Mouse (Mus musculus) neural tube, embryonic 11.5 days (tissue): Measurements from ENCODE around the gene Olfr1344. TPM values are rescaled to one million over a fixed set of nuclear protein-coding genes. Genes with fewer than 3 reads are reported as not detected.

Source experiments
- ATAC-seq: fragments of 200-750 bp; cut with Nextera tagmentation; 2 replicates; pipeline ENCODE4 v1.8.0; 2017; ENCODE audit warnings: moderate number of reproducible peaks, mild to moderate bottlenecking, moderate TSS enrichment, moderate library complexity; ENCODE audit not compliant: insufficient read depth, low FRiP score, low TSS enrichment
- DNase-seq: peaks from one replicate; pipeline ENCODE4 v3.0.0-alpha.2; 2015; ENCODE audit warnings: low spot score
- H3K27ac ChIP-seq: fragments of 300-500 bp; sonication (generic); 2 replicates; pipeline ENCODE4 v1.5.1; 2014; ENCODE audit warnings: low read depth, mild to moderate bottlenecking, low read length
- H3K27me3 ChIP-seq: fragments of 300-500 bp; sonication (generic); 2 replicates; pipeline ENCODE4 v1.6.1; 2014; ENCODE audit warnings: mild to moderate bottlenecking, low read length, mixed read lengths; ENCODE audit not compliant: control insufficient read depth, insufficient read depth
- H3K36me3 ChIP-seq: fragments of 300-500 bp; sonication (generic); 2 replicates; pipeline ENCODE4 v1.6.1; 2014; ENCODE audit warnings: mild to moderate bottlenecking, low read length, moderate library complexity, mixed read lengths; ENCODE audit not compliant: control insufficient read depth, insufficient read depth
- H3K4me1 ChIP-seq: fragments of 300-500 bp; sonication (generic); 2 replicates; pipeline ENCODE4 v1.6.1; 2014; ENCODE audit warnings: low read length, mixed read lengths; ENCODE audit not compliant: control insufficient read depth, insufficient read depth
- H3K4me2 ChIP-seq: fragments of 300-500 bp; sonication (generic); 2 replicates; pipeline ENCODE4 v1.6.1; 2014; ENCODE audit warnings: low read depth, mild to moderate bottlenecking, moderate library complexity
- H3K4me3 ChIP-seq: fragments of 300-500 bp; sonication (generic); 2 replicates; pipeline ENCODE4 v1.5.1; 2014; ENCODE audit warnings: low read depth, low read length
- H3K9ac ChIP-seq: fragments of 300-500 bp; sonication (generic); 2 replicates; pipeline ENCODE4 v1.6.1; 2014; ENCODE audit warnings: mild to moderate bottlenecking, low read length
- H3K9me3 ChIP-seq: fragments of 300-500 bp; sonication (generic); 2 replicates; pipeline ENCODE4 v1.6.1; 2016; ENCODE audit warnings: low read length; ENCODE audit not compliant: control insufficient read depth
- WGBS: fragments of 180-500 bp; shearing (Covaris S2); extraction: QIAGEN DNeasy Blood & Tissue Kit; methylation state at CpG from one replicate; pipeline ENCODE4 v1.1.7; 2014; 5-methylcytosine and 5-hydroxymethylcytosine counted together
- polyA plus RNA-seq: library from polyadenylated mRNA; unstranded; fragments of >200 nt; fragmentation: Nextera tagmentation; extraction: Ambion mirVana; gene quantifications from 2 replicates; pipeline ENCODE4 v1.2.1, GENCODE M21; 2014

Gene Olfr1344
- polyA plus RNA-seq: not detected in 2 replicates

- 81% methylated on average over 3 of the region's 3 CpGs for WGBS
- Histone ChIP-seq H3K27ac (no peak within 1 kb of the TSS), H3K9ac (no peak within 1 kb of the TSS), H3K4me3 (no peak within 1 kb of the TSS), H3K4me2 (no peak within 1 kb of the TSS), H3K36me3 (no peaks in the 10 kb centered on the region), H3K9me3 (no peaks in the 10 kb centered on the region; the same call in 1 of the 2 replicates), H3K4me1 (peaks cover 6% of the 10 kb centered on the region), H3K27me3 (no peaks in the 10 kb centered on the region)
- ATAC-seq (no peak), DNase-seq (no peak)
Observed at GRCm38 (mm10) chr7:6438388-6438787, at the start of gene Olfr1344. Olfr1344 (plus strand) TSS chr7:6438688.

- H3K36me3 ChIP-seq: peaks cover 9% of the 10 kb centered on the region; the same call in 1 of the 2 replicates
- H3K9me3 ChIP-seq: no peaks in the 10 kb centered on the region
- no peak for DNase-seq
- H3K4me1 ChIP-seq: no peaks in the 10 kb centered on the region; the same call in 1 of the 2 replicates
- WGBS: 88% methylated on average over 5 of the region's 5 CpGs
- no peak for ATAC-seq
- H3K27ac ChIP-seq: no peak overlapping the region
- H3K4me3 ChIP-seq: no peak overlapping the region
- H3K27me3 ChIP-seq: no peaks in the 10 kb centered on the region
- no peak overlapping the region for H3K9ac ChIP-seq
- H3K4me2 ChIP-seq: no peak overlapping the region
Observed at GRCm38 (mm10) chr7:6388971-6389370, 49.5 kb upstream of the Olfr1344 start.

- no peak overlapping the region for H3K4me3 ChIP-seq
- no peaks in the 10 kb centered on the region for H3K27me3 ChIP-seq
- H3K9ac ChIP-seq: no peak overlapping the region
- H3K4me2 ChIP-seq: no peak overlapping the region
- H3K36me3 ChIP-seq: peaks cover 9% of the 10 kb centered on the region; the same call in 1 of the 2 replicates
- DNase-seq (no peak), ATAC-seq (no peak)
- H3K4me1 ChIP-seq: no peaks in the 10 kb centered on the region
- no peak overlapping the region for H3K27ac ChIP-seq
- WGBS: 61% methylated on average over 5 of the region's 5 CpGs
- H3K9me3 ChIP-seq: no peaks in the 10 kb centered on the region
Observed at GRCm38 (mm10) chr7:6389449-6389848, 49.0 kb upstream of the Olfr1344 start.

GRCm38 (mm10) chr7:6397996-6398975 is 40.2 kb upstream of the Olfr1344 start, which contains the start of gene Smim17:
Smim17 (plus strand) TSS chr7:6398715.
- 30% methylated on average over 25 of the region's 25 CpGs for WGBS
- Histone ChIP-seq H3K36me3 (no peaks in the 10 kb centered on the region), H3K9me3 (no peaks in the 10 kb centered on the region), H3K4me1 (no peaks in the 10 kb centered on the region), H3K27ac (no peak within 1 kb of the TSS), H3K27me3 (no peaks in the 10 kb centered on the region), H3K4me2 (peak within 1 kb of the TSS; percentile 55), H3K4me3 (peak within 1 kb of the TSS; percentile 34), H3K9ac (peak within 1 kb of the TSS; percentile 26)
- ATAC-seq (peak; percentile 89), DNase-seq (peak; percentile 74)

- Histone ChIP-seq H3K27ac (no peak within 1 kb of the TSS), H3K27me3 (no peaks in the 10 kb centered on the region), H3K36me3 (no peaks in the 10 kb centered on the region), H3K4me3 (no peak within 1 kb of the TSS), H3K4me1 (no peaks in the 10 kb centered on the region), H3K9ac (no peak within 1 kb of the TSS), H3K9me3 (no peaks in the 10 kb centered on the region; the same call in 1 of the 2 replicates), H3K4me2 (no peak within 1 kb of the TSS)
- DNase-seq (peak; percentile 84), ATAC-seq (peak; percentile 72)
- under 1% methylated on average over 17 of the region's 17 CpGs for WGBS
Observed at GRCm38 (mm10) chr7:6410043-6410442, 28.4 kb upstream of the Olfr1344 start, which contains the start of gene Gm20715. Gm20715 (plus strand) TSS chr7:6410277.

GRCm38 (mm10) chr7:6414626-6415441 is 23.7 kb upstream of the Olfr1344 start:
- no peak overlapping the region for H3K4me3 ChIP-seq
- H3K9ac ChIP-seq: no peak overlapping the region
- no peaks in the 10 kb centered on the region for H3K4me1 ChIP-seq
- peak; percentile 55; the same call in 1 of the 2 replicates for ATAC-seq
- no peaks in the 10 kb centered on the region for H3K36me3 ChIP-seq
- DNase-seq: peak; percentile 26
- no peaks in the 10 kb centered on the region for H3K9me3 ChIP-seq
- peak overlapping the region; percentile 27 for H3K4me2 ChIP-seq
- no peak overlapping the region for H3K27ac ChIP-seq
- H3K27me3 ChIP-seq: no peaks in the 10 kb centered on the region
- 8% methylated on average over 17 of the region's 22 CpGs for WGBS

- Histone ChIP-seq H3K9me3 (no peaks in the 10 kb centered on the region), H3K36me3 (no peaks in the 10 kb centered on the region), H3K4me2 (no peak overlapping the region), H3K4me1 (no peaks in the 10 kb centered on the region), H3K27me3 (no peaks in the 10 kb centered on the region), H3K4me3 (no peak overlapping the region), H3K27ac (no peak overlapping the region), H3K9ac (no peak overlapping the region)
- 23% methylated on average over 8 of the region's 8 CpGs for WGBS
- ATAC-seq (0 out of 2 replicates have a peak, but pooled peaks have one; percentile 16), DNase-seq (no peak)
Observed at GRCm38 (mm10) chr7:6415442-6415787, 23.1 kb upstream of the Olfr1344 start.

- DNase-seq: no peak
- 0 out of 2 replicates have a peak, but pooled peaks cover 4% of the 10 kb centered on the region for H3K9me3 ChIP-seq
- no peaks in the 10 kb centered on the region for H3K36me3 ChIP-seq
- H3K4me3 ChIP-seq: no peak overlapping the region
- H3K9ac ChIP-seq: no peak overlapping the region
- WGBS: 76% methylated on average over 6 of the region's 6 CpGs
- no peak overlapping the region for H3K4me2 ChIP-seq
- H3K4me1 ChIP-seq: no peaks in the 10 kb centered on the region
- no peak for ATAC-seq
- no peaks in the 10 kb centered on the region for H3K27me3 ChIP-seq
- H3K27ac ChIP-seq: no peak overlapping the region
Observed at GRCm38 (mm10) chr7:6419894-6420293, 18.6 kb upstream of the Olfr1344 start.
